Mouse (Mus musculus) spleen, adult 18-20 months (tissue): ENCODE results near the gene Parm1.

Experiments used
- DNase-seq, 2 experiments: peaks; one replicate each; pipeline ENCODE4 v3.0.0; 2022; ENCODE audit warnings: mixed read lengths in 2 of 2

Gene Parm1

GRCm38 (mm10) chr5:91578924-91579323 lies 61.5 kb downstream of the Parm1 start:
- no peak for DNase-seq

DNA sequence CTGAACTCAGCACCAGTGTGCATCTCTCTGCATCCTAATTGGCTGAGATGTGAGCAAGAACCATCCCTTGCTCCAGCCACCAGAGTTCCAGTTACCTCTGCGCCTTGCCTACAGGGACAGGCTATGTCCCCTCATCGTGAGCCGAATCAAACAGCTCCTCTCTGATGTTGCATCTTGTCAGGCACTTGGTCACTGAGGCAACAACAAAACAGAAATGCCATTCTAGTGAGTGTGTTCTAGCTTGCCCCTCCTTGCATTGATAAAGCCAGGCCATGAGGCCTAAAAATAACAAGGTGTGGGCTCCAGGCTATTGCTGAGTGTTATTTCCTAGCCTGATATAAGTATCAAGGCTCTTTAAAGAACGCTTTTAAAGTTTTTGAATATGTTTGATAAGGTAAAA lies 64.4 kb downstream of the Parm1 start:
- DNase-seq = no peak

- no peak for DNase-seq
Observed at GRCm38 (mm10) chr5:91586206-91586605, 68.8 kb downstream of the Parm1 start.

DNA sequence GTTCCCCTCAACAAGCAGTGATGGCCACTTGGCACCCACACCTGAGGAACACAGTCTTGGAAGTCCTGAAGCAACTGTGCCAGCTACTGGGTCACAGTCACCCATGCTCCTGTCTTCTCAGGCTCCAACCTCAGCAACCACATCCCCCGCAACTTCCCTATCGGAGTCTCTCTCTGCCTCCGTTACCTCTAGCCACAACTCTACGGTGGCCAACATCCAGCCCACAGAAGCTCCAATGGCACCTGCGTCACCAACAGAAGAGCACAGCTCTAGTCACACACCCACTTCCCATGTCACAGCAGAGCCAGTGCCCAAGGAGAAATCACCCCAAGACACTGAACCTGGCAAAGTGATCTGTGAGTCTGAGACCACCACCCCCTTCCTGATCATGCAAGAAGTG lies 76.7 kb downstream of the Parm1 start:
- no peak for DNase-seq

DNA sequence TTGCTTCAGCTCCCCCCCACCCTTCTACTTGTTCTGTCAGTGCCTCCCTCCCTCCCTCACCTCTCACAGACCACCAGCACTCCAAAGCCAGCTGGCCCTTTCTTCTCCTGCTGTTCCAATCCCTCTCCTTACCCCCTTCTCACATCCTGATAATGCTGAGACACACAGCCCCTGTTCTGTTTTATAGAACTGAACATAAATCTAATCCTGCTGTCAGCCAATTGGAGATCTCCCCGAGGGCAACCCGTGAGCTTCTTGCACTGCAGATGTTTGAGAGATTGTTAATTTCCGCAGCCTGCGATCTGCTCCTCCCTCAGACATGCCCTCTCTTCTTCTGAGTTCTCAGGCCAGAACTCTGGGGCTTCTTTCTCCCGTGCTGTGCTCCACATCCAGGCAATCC lies 79.8 kb downstream of the Parm1 start:
- no peak for DNase-seq

- no peak for DNase-seq
Observed at GRCm38 (mm10) chr5:91599801-91600200, 82.4 kb downstream of the Parm1 start.

DNA sequence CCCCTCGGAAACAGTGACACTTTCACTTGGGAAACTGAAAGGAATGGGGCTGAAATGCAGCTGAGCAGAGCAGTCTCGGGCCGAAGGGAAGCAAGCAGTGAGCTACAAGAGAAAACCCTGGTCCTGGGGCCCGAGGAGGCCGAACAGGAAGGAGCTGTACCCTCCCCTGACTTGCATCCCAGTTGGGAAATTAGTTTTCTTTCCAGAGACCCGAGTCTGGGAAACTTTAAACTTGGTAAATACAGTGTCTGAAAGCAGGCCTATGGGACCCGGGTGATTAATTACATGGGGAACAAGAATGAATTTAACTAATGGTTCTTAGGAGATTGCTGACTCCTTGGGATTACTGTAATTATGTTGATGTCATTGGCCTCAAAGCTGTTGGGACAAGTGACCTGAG lies 85.9 kb downstream of the Parm1 start:
- DNase-seq = no peak

DNA sequence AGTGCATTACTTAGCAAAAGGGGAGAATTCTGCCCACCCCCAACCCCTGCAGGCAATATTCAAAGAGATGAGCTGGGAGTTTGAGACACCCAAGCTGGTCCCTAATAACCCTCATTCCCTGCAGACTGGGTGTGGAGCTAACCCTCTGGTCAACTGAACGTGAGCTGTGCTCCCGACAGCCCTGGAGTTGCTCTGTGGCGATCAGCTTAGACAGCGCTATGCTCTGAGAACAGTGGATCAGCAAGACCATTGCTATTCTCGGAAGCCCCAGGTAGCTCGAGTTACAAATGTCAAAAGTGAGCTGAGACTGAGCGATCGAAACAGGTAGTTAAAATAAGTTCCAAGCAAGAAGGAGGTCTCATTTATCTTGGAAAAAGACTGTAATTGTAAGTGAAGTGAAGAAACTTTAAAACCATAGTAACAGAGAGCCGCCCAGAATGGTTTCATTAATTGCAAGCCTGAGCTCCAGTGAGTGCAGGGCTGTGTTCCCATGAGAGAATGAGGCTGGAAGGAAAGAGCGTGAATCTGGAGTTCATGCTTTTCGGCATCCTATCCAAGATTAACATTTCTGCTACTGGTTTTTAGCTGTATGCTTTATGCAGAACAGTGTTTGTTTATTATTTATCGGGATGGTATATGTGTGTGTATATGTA lies 86.5 kb downstream of the Parm1 start:
- DNase-seq = no peak

DNA sequence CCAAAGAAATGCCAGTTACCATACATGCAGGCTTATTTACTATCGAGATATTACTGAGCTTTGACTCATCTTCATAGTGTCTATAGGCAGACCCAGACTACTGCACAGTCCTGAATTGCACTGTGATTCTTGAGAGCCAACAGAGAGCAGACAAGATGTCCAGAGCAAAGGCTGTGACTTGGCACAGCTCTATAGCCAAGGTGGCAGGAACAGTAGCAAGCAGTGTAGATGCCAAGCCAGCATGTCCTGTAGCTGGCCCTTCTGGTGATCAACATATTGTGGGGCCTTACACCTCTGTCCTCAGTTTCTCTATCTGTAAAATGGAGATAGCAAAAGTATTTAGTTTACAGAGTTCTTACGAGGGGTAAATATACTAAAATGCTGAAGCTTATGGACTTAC lies 89.8 kb downstream of the Parm1 start:
- DNase-seq = no peak

- DNase-seq = no peak
Observed at GRCm38 (mm10) chr5:91607841-91608240, 90.4 kb downstream of the Parm1 start.

GRCm38 (mm10) chr5:91609041-91609440 lies 91.6 kb downstream of the Parm1 start:
- no peak for DNase-seq

- DNase-seq = no peak
Observed at GRCm38 (mm10) chr5:91609511-91610300, 92.3 kb downstream of the Parm1 start.

DNA sequence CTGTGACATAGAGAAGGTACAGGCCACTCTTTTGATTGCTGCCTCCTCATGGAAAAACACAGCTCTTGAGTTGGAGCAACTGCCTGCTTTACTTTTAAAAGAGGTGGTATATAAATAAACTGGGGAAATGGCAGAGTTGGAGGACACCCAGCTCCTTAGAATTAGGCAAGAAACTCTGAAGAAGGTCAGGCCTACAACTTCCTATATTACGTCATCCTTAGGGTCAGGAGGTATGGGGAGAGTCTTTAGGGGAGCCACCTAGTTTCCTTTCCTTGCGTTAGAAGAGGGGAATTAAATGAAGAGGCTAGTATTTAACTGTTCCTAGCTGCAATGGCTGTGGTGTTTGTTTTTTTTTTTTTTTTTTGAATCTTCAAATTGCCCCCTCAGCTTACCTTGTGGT lies 93.1 kb downstream of the Parm1 start:
- DNase-seq = no peak

- no peak for DNase-seq
Observed at GRCm38 (mm10) chr5:91611589-91611988, 94.2 kb downstream of the Parm1 start.

- DNase-seq = no peak
Observed at GRCm38 (mm10) chr5:91617331-91618233, 100.2 kb downstream of the Parm1 start.

GRCm38 (mm10) chr5:91618661-91619173 lies 101.3 kb downstream of the Parm1 start:
- no peak for DNase-seq

- no peak for DNase-seq
Observed at GRCm38 (mm10) chr5:91621197-91621596, 103.8 kb downstream of the Parm1 start.

DNA sequence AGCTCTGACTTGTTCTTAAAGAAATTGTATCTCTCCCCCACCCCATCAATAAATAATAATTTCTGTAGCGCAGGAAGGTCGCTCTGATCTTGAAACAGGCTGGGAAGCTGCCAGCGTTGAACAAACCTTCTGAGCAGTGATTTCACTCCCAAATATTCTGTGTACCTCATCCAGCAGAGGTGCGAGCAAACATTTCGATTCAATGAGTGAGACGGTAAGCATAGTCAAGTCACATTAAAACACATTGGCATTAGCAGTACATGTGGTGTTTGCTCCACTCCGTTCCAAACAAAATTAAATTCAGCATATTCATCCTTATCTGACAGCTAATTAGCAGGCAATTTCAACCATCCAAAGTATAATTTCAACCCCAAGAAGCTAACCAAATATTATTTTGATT lies 109.4 kb downstream of the Parm1 start:
- no peak for DNase-seq

- peak; percentile 6 to 10 for DNase-seq
Observed at GRCm38 (mm10) chr5:91629472-91629871, 112.1 kb downstream of the Parm1 start.

DNA sequence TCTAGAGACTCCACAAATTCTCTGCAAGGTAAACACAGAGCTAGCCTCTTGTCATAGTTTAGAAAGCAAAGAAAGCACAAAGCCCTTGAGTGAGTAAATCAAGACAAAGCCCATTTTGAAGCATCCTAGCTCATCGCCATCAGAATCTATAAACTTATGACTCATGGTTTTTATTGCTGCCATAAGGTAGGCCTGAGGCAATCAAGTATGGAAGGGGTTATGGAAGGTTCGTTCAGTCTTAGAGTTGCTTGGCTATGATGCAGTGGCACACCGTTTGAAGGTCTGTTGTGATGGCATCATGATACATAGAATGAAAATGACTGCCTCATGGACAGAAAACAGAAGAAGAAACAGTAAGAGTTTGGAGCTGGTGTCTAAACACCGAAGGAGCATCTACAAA lies 133.9 kb downstream of the Parm1 start:
- DNase-seq = no peak

DNA sequence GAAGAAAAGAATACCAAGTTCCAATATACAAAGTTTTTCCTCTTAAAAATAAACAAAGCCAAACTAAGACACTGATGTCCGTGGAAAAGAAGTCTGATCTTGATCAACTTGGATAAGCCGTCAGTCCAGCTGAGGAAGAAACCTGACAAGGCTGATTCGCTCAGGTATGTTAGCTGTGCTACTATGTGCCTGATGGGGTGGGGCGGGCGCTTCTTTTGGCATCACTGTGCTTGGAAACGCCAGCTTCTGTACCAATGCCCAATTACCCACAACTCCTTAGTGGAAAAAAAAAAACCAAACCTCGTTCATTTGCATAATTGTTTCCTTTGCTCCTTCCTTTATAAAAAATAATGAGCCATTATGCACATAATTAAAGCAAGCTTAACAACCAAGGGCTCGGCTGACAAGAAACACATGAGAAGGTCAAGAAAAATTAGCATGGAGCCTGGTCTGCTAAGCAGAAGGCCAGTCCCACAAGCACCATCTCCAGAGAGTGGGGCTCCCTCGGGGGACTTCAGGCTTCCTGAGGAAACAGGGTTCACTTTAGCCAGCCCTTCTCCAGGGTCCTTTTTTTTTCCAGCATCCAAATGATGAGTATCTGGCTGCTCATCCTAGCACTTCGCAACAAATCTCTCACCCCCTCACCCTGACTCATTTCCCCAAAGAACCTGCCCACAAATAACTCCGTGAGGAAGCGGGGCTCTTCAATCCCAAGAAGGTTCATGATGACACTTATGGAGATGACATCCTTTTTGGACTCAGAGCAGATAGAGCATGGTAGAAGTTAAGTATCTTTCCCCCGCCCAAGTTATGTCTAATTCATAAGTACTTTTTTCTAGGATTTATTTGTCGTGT lies 135.9 kb downstream of the Parm1 start:
- DNase-seq = no peak

DNA sequence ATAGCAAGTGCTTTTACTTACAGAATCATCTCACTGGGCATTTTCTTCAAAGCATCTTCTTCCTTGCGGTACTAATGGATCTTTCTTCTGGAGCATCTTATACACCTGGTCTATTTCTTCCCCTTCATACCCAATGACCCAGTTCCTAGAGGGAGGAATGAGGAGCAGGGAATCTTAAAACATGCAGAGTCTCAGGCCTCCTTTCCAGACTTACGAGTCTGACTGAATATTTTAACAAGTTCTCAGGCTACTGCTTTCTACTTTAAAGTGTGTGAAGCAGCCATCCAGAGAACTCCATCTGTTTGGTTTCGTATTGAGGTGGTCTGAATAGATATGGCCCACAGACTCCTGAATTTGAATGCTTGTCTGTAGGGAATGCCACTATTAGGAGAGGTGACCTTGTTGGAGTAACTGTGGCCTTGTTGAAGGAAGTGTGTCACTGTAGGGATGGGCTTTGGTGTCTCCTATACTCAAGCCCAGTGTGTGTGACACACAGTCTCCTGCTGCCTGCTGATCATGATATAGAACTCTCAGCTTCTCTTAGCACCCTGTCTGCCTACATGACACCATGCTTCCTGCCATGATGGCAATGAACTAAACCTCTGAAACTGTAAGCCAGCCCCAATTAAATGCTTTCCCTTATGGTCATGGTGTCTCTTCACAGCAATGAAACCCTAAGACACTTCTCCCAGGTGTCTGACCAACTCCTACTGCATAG lies 137.1 kb downstream of the Parm1 start:
- no peak for DNase-seq
